Mouse (Mus musculus): ENCODE data around the gene Six1. TPM values are rescaled to one million over a fixed set of nuclear protein-coding genes. Genes with fewer than 3 reads are reported as not detected.
A peak's percentile ranks its signal among the peaks of the same experiment; 100 is the strongest.
"Not testable (repeated sequence)": the region's sequence is repeated elsewhere in the genome, so short reads cannot be mapped to it uniquely, and the experiment has no call there.

Six1 gene
- polyA plus RNA-seq (2015; fragmentation: Nextera tagmentation; extraction: Ambion mirVana): 0.29 and 0.53 TPM in 2 replicates

- ATAC-seq (ENCODE audit: insufficient read depth): peak; percentile 54; the same call in 1 of the 2 replicates
- peaks cover 98% of the 10 kb centered on the region for H3K27me3 ChIP-seq
- H3K4me2 ChIP-seq: peak within 1 kb of the TSS; percentile 73
- WGBS (ENCODE audit: insufficient replicate concordance): under 1% methylated on average over 42 of the region's 42 CpGs
- H3K27ac ChIP-seq (replicated peaks): no peak within 1 kb of the TSS
- peak within 1 kb of the TSS; percentile 53 for H3K4me3 ChIP-seq (replicated peaks)
- peaks cover 6% of the 10 kb centered on the region for H3K4me1 ChIP-seq (replicated peaks)
- no peaks in the 10 kb centered on the region for H3K9me3 ChIP-seq (replicated peaks)
- H3K36me3 ChIP-seq (replicated peaks): no peaks in the 10 kb centered on the region
- no peak within 1 kb of the TSS for H3K9ac ChIP-seq
These were observed at the start of gene Six1 for GRCm38 (mm10) chr12:73053668-73054241. Six1 (minus strand) TSS chr12:73053887.

DNA sequence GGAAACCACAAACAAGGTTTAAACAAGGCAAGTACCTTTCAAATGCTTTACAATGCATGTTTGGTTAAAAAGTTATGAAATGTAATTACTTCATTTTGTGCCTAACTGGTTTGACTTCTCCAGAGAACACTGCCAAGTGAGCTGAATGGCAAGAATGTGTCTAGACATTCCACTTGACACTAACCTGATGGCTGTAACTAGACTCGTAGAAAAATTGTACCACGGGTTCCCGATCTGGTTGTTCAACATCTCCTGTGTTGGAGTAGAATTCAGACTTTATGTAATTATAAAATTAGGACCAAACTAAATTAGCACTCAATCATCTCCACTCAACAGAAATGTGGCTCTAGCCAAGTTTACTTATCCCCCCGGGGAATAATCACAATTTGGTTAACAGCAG is 44.9 kb upstream of the Six1 start:
- WGBS (ENCODE audit: insufficient replicate concordance): 63% methylated on average over 4 of the region's 4 CpGs
- no peak overlapping the region for H3K9ac ChIP-seq

GRCm38 (mm10) chr12:73096177-73096576 is 42.5 kb upstream of the Six1 start:
- not testable (repeated sequence) for H3K4me1 ChIP-seq (replicated peaks)

More for the DNA sequence above, 44.9 kb upstream of the Six1 start:
- Histone ChIP-seq H3K27me3 (0 out of 2 replicates have a peak, but pooled peaks cover 6% of the 10 kb centered on the region), H3K4me3 (replicated peaks) (no peak overlapping the region), H3K4me2 (no peak overlapping the region), H3K27ac (replicated peaks) (no peak overlapping the region), H3K9me3 (replicated peaks) (no peaks in the 10 kb centered on the region), H3K4me1 (replicated peaks) (no peaks in the 10 kb centered on the region), H3K36me3 (replicated peaks) (no peaks in the 10 kb centered on the region)
- ATAC-seq (ENCODE audit: insufficient read depth): no peak

DNA sequence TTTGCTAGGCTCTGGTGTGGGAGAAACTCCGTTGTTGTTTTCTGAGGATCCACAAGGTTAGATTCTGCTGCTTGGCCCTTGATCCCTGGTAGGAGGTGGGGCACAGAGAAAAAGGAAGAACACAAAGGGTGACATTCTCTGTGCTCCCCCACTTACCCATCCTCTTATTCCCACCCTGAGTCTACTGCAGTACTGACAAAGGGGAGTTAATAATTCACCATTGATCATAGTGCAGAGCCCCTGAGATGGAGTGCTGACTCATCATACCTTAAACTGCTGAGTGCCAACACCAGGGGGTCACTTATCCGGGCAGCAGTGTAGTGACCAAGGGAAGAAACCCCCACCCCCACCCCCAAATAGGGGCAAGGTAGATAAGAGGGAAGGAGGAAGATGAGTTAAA is 40.9 kb upstream of the Six1 start:
- Histone ChIP-seq H3K4me3 (replicated peaks) (no peak overlapping the region), H3K4me2 (no peak overlapping the region), H3K9me3 (replicated peaks) (no peaks in the 10 kb centered on the region), H3K27me3 (0 out of 2 replicates have a peak, but pooled peaks cover 6% of the 10 kb centered on the region), H3K36me3 (replicated peaks) (no peaks in the 10 kb centered on the region), H3K9ac (no peak overlapping the region), H3K27ac (replicated peaks) (no peak overlapping the region), H3K4me1 (replicated peaks) (peaks cover 3% of the 10 kb centered on the region; the same call in 1 of the 2 replicates)
- ATAC-seq (ENCODE audit: insufficient read depth): peak; percentile 22; the same call in 1 of the 2 replicates
- 47% methylated on average over 2 of the region's 2 CpGs for WGBS (ENCODE audit: insufficient replicate concordance)

More at GRCm38 (mm10) chr12:73096177-73096576, 42.5 kb upstream of the Six1 start:
- not testable (repeated sequence) for ATAC-seq (ENCODE audit: insufficient read depth); H3K4me3 ChIP-seq (replicated peaks); H3K9me3 ChIP-seq (replicated peaks); H3K36me3 ChIP-seq (replicated peaks); H3K4me2 ChIP-seq; H3K9ac ChIP-seq; H3K27me3 ChIP-seq; H3K27ac ChIP-seq (replicated peaks)
- WGBS (ENCODE audit: insufficient replicate concordance): 65% methylated on average over 5 of the region's 5 CpGs

- no peaks in the 10 kb centered on the region for H3K36me3 ChIP-seq (replicated peaks)
- H3K27me3 ChIP-seq: 0 out of 2 replicates have a peak, but pooled peaks cover 6% of the 10 kb centered on the region
- H3K9ac ChIP-seq: no peak overlapping the region
- ATAC-seq (ENCODE audit: insufficient read depth): peak; percentile 37; the same call in 1 of the 2 replicates
- no peak overlapping the region for H3K27ac ChIP-seq (replicated peaks)
- 56% methylated on average over 2 of the region's 2 CpGs for WGBS (ENCODE audit: insufficient replicate concordance)
- no peaks in the 10 kb centered on the region for H3K9me3 ChIP-seq (replicated peaks)
- no peak overlapping the region for H3K4me2 ChIP-seq
- H3K4me1 ChIP-seq (replicated peaks): peaks cover 3% of the 10 kb centered on the region; the same call in 1 of the 2 replicates
- no peak overlapping the region for H3K4me3 ChIP-seq (replicated peaks)
These were observed 40.5 kb upstream of the Six1 start for GRCm38 (mm10) chr12:73094189-73094588.

DNA sequence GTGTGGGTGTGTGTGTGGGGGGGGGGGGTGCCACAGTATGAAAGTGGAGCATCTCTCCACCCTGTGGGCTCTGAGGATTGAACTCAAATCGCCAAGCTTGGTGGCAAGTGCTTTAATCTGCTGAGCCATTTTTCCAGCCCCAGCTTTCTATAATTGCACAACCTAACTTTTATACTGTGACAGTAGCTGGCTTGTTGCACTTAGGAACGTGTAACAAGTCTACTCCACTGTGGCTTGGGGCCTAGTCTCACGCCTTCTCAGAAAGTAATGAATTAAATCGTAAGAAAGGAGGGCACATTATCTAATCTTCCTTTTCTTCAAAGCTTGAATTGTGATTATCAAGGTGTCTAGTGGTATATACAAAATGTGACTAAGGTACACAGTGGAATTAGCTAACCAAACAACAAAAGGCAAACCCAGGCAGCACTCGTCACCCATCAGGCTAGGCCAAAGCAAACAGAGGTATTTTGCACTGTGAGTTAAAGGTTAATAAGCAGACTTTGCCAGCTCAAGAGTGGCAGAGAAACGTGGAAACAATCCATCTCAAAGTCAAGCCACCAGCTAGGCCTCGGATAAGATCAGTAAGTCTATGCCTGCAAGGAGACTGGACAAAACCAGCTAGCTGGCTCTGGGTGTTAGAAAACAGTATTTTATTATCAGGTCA is 37.1 kb upstream of the Six1 start:
- Histone ChIP-seq H3K27ac (replicated peaks) (no peak overlapping the region), H3K4me2 (no peak overlapping the region), H3K27me3 (0 out of 2 replicates have a peak, but pooled peaks cover 3% of the 10 kb centered on the region), H3K9me3 (replicated peaks) (no peaks in the 10 kb centered on the region), H3K4me1 (replicated peaks) (peaks cover 12% of the 10 kb centered on the region), H3K36me3 (replicated peaks) (no peaks in the 10 kb centered on the region), H3K9ac (no peak overlapping the region), H3K4me3 (replicated peaks) (no peak overlapping the region)
- no peak for ATAC-seq (ENCODE audit: insufficient read depth)
- WGBS (ENCODE audit: insufficient replicate concordance): 54% methylated on average over 7 of the region's 7 CpGs

DNA sequence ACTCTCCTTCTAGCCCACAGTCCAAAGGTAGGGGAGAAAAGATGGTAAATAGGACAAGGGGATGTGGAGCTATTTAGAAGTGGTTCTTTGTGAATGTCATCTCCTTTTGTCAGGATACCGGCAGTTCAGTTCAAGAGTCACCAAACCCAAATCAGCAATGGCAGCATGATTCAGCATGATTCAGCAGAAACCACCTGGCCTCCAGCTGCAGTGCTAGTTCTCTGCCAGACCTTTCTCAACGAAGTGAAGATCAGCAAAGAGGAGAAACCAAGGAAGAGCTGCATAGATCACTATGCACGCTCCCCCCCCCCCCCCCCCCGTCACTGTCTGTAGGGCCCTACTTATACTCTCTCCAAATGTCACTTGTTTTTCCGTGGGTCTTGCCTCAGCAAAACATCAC is 35.2 kb upstream of the Six1 start:
- Histone ChIP-seq H3K4me3 (replicated peaks) (no peak overlapping the region), H3K4me2 (peak overlapping the region; percentile 48), H3K27me3 (0 out of 2 replicates have a peak, but pooled peaks cover 3% of the 10 kb centered on the region), H3K9me3 (replicated peaks) (no peaks in the 10 kb centered on the region), H3K9ac (no peak overlapping the region), H3K27ac (replicated peaks) (no peak overlapping the region; the same call in 1 of the 2 replicates), H3K36me3 (replicated peaks) (no peaks in the 10 kb centered on the region), H3K4me1 (replicated peaks) (peaks cover 12% of the 10 kb centered on the region)
- ATAC-seq (ENCODE audit: insufficient read depth): peak; percentile 76
- 12% methylated on average over 5 of the region's 5 CpGs for WGBS (ENCODE audit: insufficient replicate concordance)

- 0 out of 2 replicates have a peak, but pooled peaks cover 3% of the 10 kb centered on the region for H3K27me3 ChIP-seq
- 0 out of 2 replicates have a peak, but pooled peaks have one; percentile 35 for ATAC-seq (ENCODE audit: insufficient read depth)
- no peak overlapping the region; the same call in 1 of the 2 replicates for H3K27ac ChIP-seq (replicated peaks)
- H3K4me2 ChIP-seq: peak overlapping the region; percentile 48
- WGBS (ENCODE audit: insufficient replicate concordance): 58% methylated on average over 5 of the region's 5 CpGs
- no peak overlapping the region for H3K4me3 ChIP-seq (replicated peaks)
- H3K4me1 ChIP-seq (replicated peaks): peaks cover 12% of the 10 kb centered on the region
- no peak overlapping the region for H3K9ac ChIP-seq
- H3K36me3 ChIP-seq (replicated peaks): no peaks in the 10 kb centered on the region
- H3K9me3 ChIP-seq (replicated peaks): no peaks in the 10 kb centered on the region
These were observed 34.8 kb upstream of the Six1 start for GRCm38 (mm10) chr12:73088500-73088899.

GRCm38 (mm10) chr12:73087086-73087485 is 33.4 kb upstream of the Six1 start:
- WGBS (ENCODE audit: insufficient replicate concordance): 75% methylated on average over 7 of the region's 7 CpGs
- H3K4me1 ChIP-seq (replicated peaks): peaks cover 12% of the 10 kb centered on the region
- ATAC-seq (ENCODE audit: insufficient read depth): no peak
- no peak overlapping the region for H3K4me2 ChIP-seq
- H3K9me3 ChIP-seq (replicated peaks): no peaks in the 10 kb centered on the region
- no peak overlapping the region for H3K4me3 ChIP-seq (replicated peaks)
- H3K36me3 ChIP-seq (replicated peaks): no peaks in the 10 kb centered on the region
- H3K27ac ChIP-seq (replicated peaks): no peak overlapping the region
- H3K9ac ChIP-seq: no peak overlapping the region
- H3K27me3 ChIP-seq: 0 out of 2 replicates have a peak, but pooled peaks cover 3% of the 10 kb centered on the region

- 32% methylated on average over 11 of the region's 11 CpGs for WGBS (ENCODE audit: insufficient replicate concordance)
- no peak overlapping the region for H3K4me2 ChIP-seq
- no peak overlapping the region for H3K9ac ChIP-seq
- H3K4me3 ChIP-seq (replicated peaks): no peak overlapping the region
- ATAC-seq (ENCODE audit: insufficient read depth): no peak
- no peaks in the 10 kb centered on the region for H3K9me3 ChIP-seq (replicated peaks)
- no peak overlapping the region for H3K27ac ChIP-seq (replicated peaks)
- no peaks in the 10 kb centered on the region for H3K36me3 ChIP-seq (replicated peaks)
- 0 out of 2 replicates have a peak, but pooled peaks cover 3% of the 10 kb centered on the region for H3K27me3 ChIP-seq
- H3K4me1 ChIP-seq (replicated peaks): peaks cover 10% of the 10 kb centered on the region
These were observed 32.3 kb upstream of the Six1 start for GRCm38 (mm10) chr12:73085739-73086630.

Measured in liver, embryonic 15.5 days (tissue).